Mouse (Mus musculus) embryonic facial prominence, embryonic 15.5 days (tissue): ENCODE data around the gene Cep70. TPM values are rescaled to one million over a fixed set of nuclear protein-coding genes. Genes with fewer than 3 reads are reported as not detected.

Experiments
- ATAC-seq: fragments of 200-750 bp; cut with Nextera tagmentation; 2 replicates; pipeline ENCODE4 v1.8.0; 2017; ENCODE audit warnings: low read depth, moderate TSS enrichment; ENCODE audit not compliant: insufficient number of reproducible peaks, low FRiP score, low TSS enrichment
- H3K27ac ChIP-seq: fragments of 300-500 bp; sonication (generic); replicated peaks from 2 replicates; pipeline ENCODE4 v1.5.1; 2015; ENCODE audit warnings: mild to moderate bottlenecking, inconsistent platforms
- H3K27me3 ChIP-seq: fragments of 300-500 bp; sonication (generic); 2 replicates; pipeline ENCODE4 v1.6.1; 2015; ENCODE audit warnings: inconsistent platforms
- H3K36me3 ChIP-seq: fragments of 300-500 bp; sonication (generic); 2 replicates; pipeline ENCODE4 v1.6.1; 2015; ENCODE audit warnings: mild to moderate bottlenecking, inconsistent platforms
- H3K4me1 ChIP-seq: fragments of 300-500 bp; sonication (generic); 2 replicates; pipeline ENCODE4 v1.6.1; 2015; ENCODE audit warnings: inconsistent platforms
- H3K4me2 ChIP-seq: fragments of 300-500 bp; sonication (generic); replicated peaks from 2 replicates; pipeline ENCODE4 v1.6.1; 2015; ENCODE audit warnings: mild to moderate bottlenecking, inconsistent platforms
- H3K4me3 ChIP-seq: fragments of 300-500 bp; sonication (generic); replicated peaks from 2 replicates; pipeline ENCODE4 v1.5.1; 2015; ENCODE audit warnings: mild to moderate bottlenecking, inconsistent platforms
- H3K9ac ChIP-seq: fragments of 300-500 bp; sonication (generic); 2 replicates; pipeline ENCODE4 v1.6.1; 2015; ENCODE audit warnings: inconsistent platforms
- H3K9me3 ChIP-seq: fragments of 300-500 bp; sonication (generic); replicated peaks from 2 replicates; pipeline ENCODE4 v1.6.1; 2016; ENCODE audit warnings: inconsistent platforms
- WGBS: fragments of 180-500 bp; shearing (Covaris S2); methylation state at CpG from one replicate; pipeline ENCODE4 v1.1.7; 2015; 5-methylcytosine and 5-hydroxymethylcytosine counted together
- polyA plus RNA-seq: library from polyadenylated mRNA; unstranded; fragments of >200 nt; fragmentation: Nextera tagmentation; extraction: Ambion mirVana; gene quantifications from 2 replicates; pipeline ENCODE4 v1.2.1, GENCODE M21; 2015

Gene Cep70
- polyA plus RNA-seq, 1 experiment from 2014 or later: 29.4 TPM

DNA sequence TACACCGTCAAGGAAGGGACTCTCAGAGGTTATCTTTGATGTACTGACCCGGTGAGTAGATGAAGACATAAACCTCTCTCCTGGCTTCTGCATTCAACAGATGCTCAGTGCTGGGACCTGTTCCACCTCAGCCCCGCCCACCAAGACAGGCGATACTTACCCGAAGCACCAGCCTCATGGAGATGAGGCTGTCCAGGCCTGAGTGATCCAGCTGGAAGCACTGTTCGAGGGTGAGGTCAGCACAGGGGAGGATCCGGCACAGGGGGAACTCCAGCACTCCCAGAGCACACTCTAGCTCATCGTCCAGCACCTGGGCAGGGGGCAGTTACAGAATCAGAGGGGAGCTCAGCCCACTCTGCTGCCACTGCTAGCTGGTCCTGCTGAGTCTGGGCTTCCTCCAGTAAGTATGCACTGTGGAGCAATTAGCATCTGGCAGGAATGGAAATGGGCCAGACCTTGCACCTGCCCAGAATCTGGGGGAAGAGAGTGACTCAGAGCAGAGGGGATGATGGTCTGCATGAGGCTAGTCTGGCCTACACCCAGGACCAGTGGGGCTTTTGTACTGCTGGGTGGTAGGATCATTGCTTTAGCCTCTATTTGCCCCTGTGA lies 76.3 kb downstream of the Cep70 start:
- WGBS: 57% methylated on average over 8 of the region's 8 CpGs
- no peak overlapping the region for H3K9ac ChIP-seq
- H3K4me2 ChIP-seq: no peak overlapping the region
- no peaks in the 10 kb centered on the region for H3K9me3 ChIP-seq
- no peak for ATAC-seq
- H3K27me3 ChIP-seq: no peaks in the 10 kb centered on the region
- no peak overlapping the region for H3K4me3 ChIP-seq
- H3K36me3 ChIP-seq: no peaks in the 10 kb centered on the region
- H3K4me1 ChIP-seq: no peaks in the 10 kb centered on the region
- no peak overlapping the region for H3K27ac ChIP-seq

GRCm38 (mm10) chr9:99320006-99320405 lies 76.8 kb downstream of the Cep70 start:
- Histone ChIP-seq H3K27me3 (no peaks in the 10 kb centered on the region), H3K36me3 (no peaks in the 10 kb centered on the region), H3K4me1 (no peaks in the 10 kb centered on the region), H3K9me3 (no peaks in the 10 kb centered on the region), H3K27ac (no peak overlapping the region), H3K9ac (no peak overlapping the region), H3K4me2 (no peak overlapping the region), H3K4me3 (no peak overlapping the region)
- 74% methylated on average over 8 of the region's 8 CpGs for WGBS
- ATAC-seq: no peak

GRCm38 (mm10) chr9:99325208-99325929 lies 82.2 kb downstream of the Cep70 start:
- Histone ChIP-seq H3K27me3 (no peaks in the 10 kb centered on the region), H3K4me2 (no peak overlapping the region), H3K27ac (no peak overlapping the region), H3K9me3 (no peaks in the 10 kb centered on the region), H3K9ac (no peak overlapping the region), H3K4me3 (no peak overlapping the region), H3K36me3 (no peaks in the 10 kb centered on the region), H3K4me1 (0 out of 2 replicates have a peak, but pooled peaks cover 6% of the 10 kb centered on the region)
- ATAC-seq: no peak
- WGBS: 75% methylated on average over 7 of the region's 7 CpGs

- Histone ChIP-seq H3K9ac (no peak overlapping the region), H3K9me3 (no peaks in the 10 kb centered on the region), H3K27me3 (no peaks in the 10 kb centered on the region), H3K4me2 (no peak overlapping the region), H3K4me3 (no peak overlapping the region), H3K4me1 (0 out of 2 replicates have a peak, but pooled peaks cover 6% of the 10 kb centered on the region), H3K36me3 (no peaks in the 10 kb centered on the region), H3K27ac (no peak overlapping the region)
- no peak for ATAC-seq
- WGBS: 65% methylated on average over 4 of the region's 4 CpGs
Measured at GRCm38 (mm10) chr9:99325961-99326360, 82.8 kb downstream of the Cep70 start.

DNA sequence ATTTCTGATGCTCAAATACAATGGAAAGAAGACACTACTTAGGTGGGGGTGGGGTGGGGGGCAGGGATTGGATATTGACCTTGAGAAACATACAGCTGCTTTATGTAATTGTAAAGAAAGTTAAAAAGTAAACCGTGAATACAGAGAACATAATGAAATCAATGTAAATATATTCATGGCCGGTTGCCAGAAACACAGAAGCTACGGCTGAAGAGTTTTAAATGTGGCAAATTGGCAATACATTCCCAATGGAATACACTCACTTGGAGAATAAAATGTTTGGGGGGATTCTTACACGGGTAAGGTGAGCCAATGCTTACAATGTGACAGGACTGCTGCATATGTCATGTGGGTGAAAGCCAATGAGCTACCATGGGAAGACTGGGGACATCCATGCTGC lies 83.7 kb downstream of the Cep70 start:
- Histone ChIP-seq H3K4me2 (no peak overlapping the region), H3K9ac (no peak overlapping the region), H3K27ac (no peak overlapping the region), H3K36me3 (no peaks in the 10 kb centered on the region), H3K4me3 (no peak overlapping the region), H3K4me1 (0 out of 2 replicates have a peak, but pooled peaks cover 6% of the 10 kb centered on the region), H3K9me3 (no peaks in the 10 kb centered on the region), H3K27me3 (no peaks in the 10 kb centered on the region)
- WGBS: 31% methylated on average over 4 of the region's 4 CpGs
- ATAC-seq: no peak

DNA sequence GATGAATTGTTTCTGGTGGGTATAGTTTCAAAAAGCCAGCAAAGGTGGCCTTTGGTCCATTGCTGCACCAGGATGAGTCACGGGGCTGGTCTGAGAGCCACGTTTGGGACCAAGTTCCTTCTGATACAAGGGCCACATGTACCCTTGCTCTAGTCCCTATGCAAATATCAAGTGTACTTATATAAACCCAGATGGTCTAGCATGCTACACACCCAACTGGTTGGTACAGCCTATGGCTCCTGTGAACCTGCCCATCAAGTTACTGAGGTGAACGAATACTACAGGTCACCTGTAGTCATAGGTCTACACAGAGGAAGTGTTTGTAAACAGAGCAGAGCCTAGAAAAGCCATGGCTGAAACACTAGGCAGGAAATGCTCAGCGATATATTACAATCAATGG lies 93.4 kb downstream of the Cep70 start:
- H3K9ac ChIP-seq: no peak overlapping the region
- H3K27me3 ChIP-seq: no peaks in the 10 kb centered on the region
- ATAC-seq: no peak
- no peaks in the 10 kb centered on the region for H3K9me3 ChIP-seq
- no peak overlapping the region for H3K27ac ChIP-seq
- H3K4me3 ChIP-seq: no peak overlapping the region
- no peak overlapping the region for H3K4me2 ChIP-seq
- 93% methylated on average over 4 of the region's 4 CpGs for WGBS
- H3K36me3 ChIP-seq: no peaks in the 10 kb centered on the region
- H3K4me1 ChIP-seq: no peaks in the 10 kb centered on the region

- H3K4me1 ChIP-seq: no peaks in the 10 kb centered on the region
- no peaks in the 10 kb centered on the region for H3K27me3 ChIP-seq
- ATAC-seq: no peak
- no peak overlapping the region for H3K9ac ChIP-seq
- no peak overlapping the region for H3K4me2 ChIP-seq
- H3K4me3 ChIP-seq: no peak overlapping the region
- H3K9me3 ChIP-seq: no peaks in the 10 kb centered on the region
- H3K27ac ChIP-seq: no peak overlapping the region
- H3K36me3 ChIP-seq: no peaks in the 10 kb centered on the region
- WGBS: 100% methylated on average over 1 of the region's 1 CpGs
Measured at GRCm38 (mm10) chr9:99338293-99338692, 95.1 kb downstream of the Cep70 start.

DNA sequence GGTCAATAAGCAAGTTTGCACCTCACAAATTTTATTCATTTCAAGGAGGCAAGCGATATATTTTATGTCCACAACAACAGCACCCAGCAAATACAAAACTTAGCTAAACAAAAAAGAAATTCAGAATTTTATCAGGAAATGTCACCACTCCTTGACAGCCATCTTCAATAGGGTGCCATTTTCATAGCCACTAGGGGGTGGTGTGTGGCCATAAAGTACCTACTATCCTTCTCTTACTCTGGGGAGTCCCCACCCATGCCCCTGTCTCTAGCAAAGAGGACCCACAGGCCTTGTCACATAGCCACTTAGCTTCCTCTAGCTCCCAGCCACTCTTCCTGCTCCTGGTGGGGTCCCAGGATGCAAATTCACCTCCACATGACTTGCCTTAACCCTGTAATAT lies 96.0 kb downstream of the Cep70 start:
- Histone ChIP-seq H3K27ac (no peak overlapping the region), H3K4me1 (no peaks in the 10 kb centered on the region), H3K9me3 (no peaks in the 10 kb centered on the region), H3K9ac (no peak overlapping the region), H3K4me2 (no peak overlapping the region), H3K4me3 (no peak overlapping the region), H3K36me3 (no peaks in the 10 kb centered on the region), H3K27me3 (no peaks in the 10 kb centered on the region)
- ATAC-seq: no peak
- 82% methylated on average over 1 of the region's 1 CpGs for WGBS

- Histone ChIP-seq H3K27ac (no peak overlapping the region), H3K27me3 (no peaks in the 10 kb centered on the region), H3K9ac (no peak overlapping the region), H3K4me1 (no peaks in the 10 kb centered on the region), H3K4me2 (no peak overlapping the region), H3K9me3 (no peaks in the 10 kb centered on the region), H3K36me3 (no peaks in the 10 kb centered on the region), H3K4me3 (no peak overlapping the region)
- ATAC-seq: no peak
- WGBS: 77% methylated on average over 12 of the region's 12 CpGs
Measured at GRCm38 (mm10) chr9:99340126-99340525, 97.0 kb downstream of the Cep70 start.

DNA sequence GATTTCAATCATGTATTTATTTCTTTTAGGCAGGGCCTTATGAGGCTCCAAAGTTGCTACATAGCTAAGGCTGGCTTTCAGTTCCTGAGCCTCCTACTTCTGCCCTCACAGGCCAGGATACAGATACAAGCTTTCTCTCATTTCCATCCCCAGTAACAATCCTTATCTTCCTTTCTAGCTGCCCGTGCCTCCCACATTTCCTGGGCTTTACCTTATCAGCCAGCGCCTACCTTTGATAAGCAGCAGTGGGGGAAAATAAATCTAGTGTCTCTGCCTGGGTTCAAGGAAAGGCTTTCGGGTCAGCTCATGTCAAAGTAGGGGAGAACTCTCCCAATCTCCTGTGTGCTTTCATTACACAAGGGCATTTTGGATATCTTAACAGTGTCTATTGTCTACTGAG lies 98.4 kb downstream of the Cep70 start:
- no peak for ATAC-seq
- Histone ChIP-seq H3K9ac (no peak overlapping the region), H3K27ac (no peak overlapping the region), H3K9me3 (no peaks in the 10 kb centered on the region), H3K27me3 (no peaks in the 10 kb centered on the region), H3K4me3 (no peak overlapping the region), H3K36me3 (no peaks in the 10 kb centered on the region), H3K4me2 (no peak overlapping the region), H3K4me1 (no peaks in the 10 kb centered on the region)
- 75% methylated on average over 3 of the region's 3 CpGs for WGBS

DNA sequence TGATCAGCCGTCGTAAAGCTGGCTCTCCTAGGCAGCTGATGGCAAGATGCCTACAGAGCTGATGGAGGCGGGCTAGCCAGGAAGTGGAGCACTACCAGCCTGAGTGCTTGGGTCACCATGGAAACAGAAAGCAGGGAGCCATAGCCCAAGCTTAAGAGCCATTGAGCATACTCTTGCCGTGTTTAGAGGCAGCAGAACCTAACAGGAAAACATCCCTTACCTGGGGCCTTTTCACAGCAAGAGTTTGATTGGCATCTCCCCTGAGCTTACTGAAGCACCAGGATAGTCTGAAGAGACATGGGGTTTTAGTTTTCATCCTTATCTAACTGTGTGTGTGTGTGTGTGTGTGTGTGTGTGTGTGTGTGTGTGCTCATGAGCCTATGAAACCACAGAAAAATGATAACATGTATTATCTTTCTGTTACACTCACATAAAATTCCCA lies 102.2 kb downstream of the Cep70 start:
- ATAC-seq: no peak
- Histone ChIP-seq H3K4me1 (no peaks in the 10 kb centered on the region), H3K9ac (no peak overlapping the region), H3K4me2 (no peak overlapping the region), H3K27ac (no peak overlapping the region), H3K36me3 (no peaks in the 10 kb centered on the region), H3K27me3 (no peaks in the 10 kb centered on the region), H3K9me3 (no peaks in the 10 kb centered on the region), H3K4me3 (no peak overlapping the region)
- WGBS: 41% methylated on average over 4 of the region's 4 CpGs
